Mouse (Mus musculus) cortical plate, adult 2 months (tissue): ENCODE measurements at regions not wholly inside any gene's neighbourhood (a gene's known extent, or its start where the extent isn't known, plus 50 kb on each side); places are given as distances from the start of the nearest gene placed in this dataset.

Experiments used
- CTCF ChIP-seq: fragments of 200-500 bp; IDR thresholded peaks from 2 replicates; pipeline ENCODE4 v1.5.1; 2011; ENCODE audit warnings: mild to moderate bottlenecking, control low read depth, low read length; ENCODE audit not compliant: insufficient read depth; ENCODE audit errors: extremely low read depth
- POLR2A ChIP-seq: fragments of 200-500 bp; IDR thresholded peaks from 2 replicates; pipeline ENCODE4 v1.6.1; 2011; ENCODE audit warnings: mild to moderate bottlenecking, low read length, control low read depth; ENCODE audit not compliant: insufficient read depth; ENCODE audit errors: extremely low read depth

DNA sequence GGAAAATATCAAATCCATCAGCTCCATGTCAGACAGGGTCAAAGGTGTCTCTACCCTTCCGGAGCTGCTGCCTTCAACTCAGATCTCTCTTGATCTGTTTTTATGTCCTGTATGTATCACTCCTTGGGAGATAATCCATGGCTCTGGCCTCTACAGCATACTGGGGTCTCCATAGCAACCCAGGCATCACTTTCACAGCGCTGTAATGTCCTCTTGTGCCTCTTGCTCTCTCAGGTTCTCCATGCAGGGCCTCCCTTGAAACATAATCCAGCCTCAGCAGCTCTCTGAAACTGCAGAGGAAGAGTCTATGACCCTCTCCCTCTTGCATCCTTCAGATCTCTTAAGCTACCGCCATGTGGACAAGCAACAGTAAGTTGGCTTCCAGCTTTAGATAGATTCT lies 118.5 kb upstream of the Kcnj15 start:
- no peak for TF ChIP-seq CTCF
- TF ChIP-seq POLR2A = no peak
